Mouse (Mus musculus) cortical plate, adult 2 months (tissue): Measurements from ENCODE around the gene Nxph2.
"Not testable (repeated sequence)": the region's sequence is repeated elsewhere in the genome, so short reads cannot be mapped to it uniquely, and the experiment has no call there.

Experiments used
- CTCF ChIP-seq: fragments of 200-500 bp; IDR thresholded peaks from 2 replicates; pipeline ENCODE4 v1.5.1; 2011; ENCODE audit warnings: mild to moderate bottlenecking, control low read depth, low read length; ENCODE audit not compliant: insufficient read depth; ENCODE audit errors: extremely low read depth
- POLR2A ChIP-seq: fragments of 200-500 bp; IDR thresholded peaks from 2 replicates; pipeline ENCODE4 v1.6.1; 2011; ENCODE audit warnings: mild to moderate bottlenecking, low read length, control low read depth; ENCODE audit not compliant: insufficient read depth; ENCODE audit errors: extremely low read depth

DNA sequence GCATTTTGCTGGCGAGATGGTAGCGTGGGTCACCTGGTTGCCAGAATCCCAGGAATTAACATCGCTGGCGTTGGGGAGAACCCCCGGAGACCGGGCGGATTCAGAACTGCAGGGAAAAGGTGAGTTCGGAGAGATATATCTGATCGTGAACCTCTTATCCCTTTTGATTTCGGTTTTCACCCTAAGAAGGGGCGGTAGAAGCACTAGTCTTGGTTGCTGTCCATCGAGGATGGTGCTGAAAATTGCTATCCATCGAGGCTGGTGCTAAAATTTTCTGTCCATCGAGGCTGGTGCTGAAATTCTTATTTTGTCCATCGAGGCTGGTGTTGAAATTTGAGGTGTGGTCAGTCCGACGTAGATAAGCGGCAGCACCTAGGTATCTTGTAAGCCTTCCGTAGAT lies 30.1 kb upstream of the Nxph2 start:
- TF ChIP-seq CTCF, POLR2A: not testable (repeated sequence)
